Mouse (Mus musculus): ENCODE data around the gene Mtor.

DNA sequence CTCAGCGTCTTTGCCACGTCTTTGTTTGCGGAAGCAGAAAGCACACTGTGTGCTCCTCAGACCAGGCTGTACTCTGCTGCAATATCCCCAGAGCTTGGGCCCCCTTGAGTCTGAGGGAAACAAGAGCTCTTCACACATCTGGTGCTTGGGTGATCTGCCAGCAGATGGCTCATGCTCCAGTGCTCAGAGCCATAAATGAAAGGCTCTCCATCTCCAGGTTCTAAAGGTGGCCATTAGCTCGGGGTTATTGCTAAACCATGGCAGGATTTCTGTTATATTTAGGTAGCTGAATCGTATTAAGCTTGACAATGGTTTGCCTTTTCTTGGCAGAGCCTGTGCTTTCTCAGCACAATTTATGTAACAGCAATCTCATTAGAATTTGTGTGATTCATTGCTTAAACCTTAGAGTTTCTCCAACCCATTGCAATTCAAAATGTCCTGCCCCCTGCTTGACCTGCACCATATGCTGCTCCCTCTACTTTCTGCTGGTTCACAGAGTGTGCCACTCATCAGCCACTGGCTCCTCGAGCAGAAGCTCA lies 64.7 kb downstream of the Mtor start:
- TF ChIP-seq CTCF (IDR thresholded peaks at IDR 0.05; ENCODE audit: extremely low read depth, insufficient read depth, low read length) (no peak), POLR2A (IDR thresholded peaks at IDR 0.05; ENCODE audit: extremely low read depth, insufficient read depth, low read length) (no peak)

Measured in cortical plate, adult 2 months (tissue).